Comparison of ENCODE assay signal across 10 mouse cellular contexts in genomic region chr4:126288085-126288666, GRCm38 (mm10). TPM values are rescaled to one million over a fixed set of nuclear protein-coding genes. Genes with fewer than 3 reads are reported as not detected.
A peak's percentile ranks its signal among the peaks of the same experiment; 100 is the strongest.
DNase-seq lines count a peak whose midpoint lies in the region; ATAC-seq and TF ChIP-seq lines count a peak whose summit lies in the region.
"Had no signal": no experiment of that assay in that cellular context is flagged by ENCODE, and none has a peak within 500 bp of the region (broad histone marks: within the 10 kb centered on the region; RNA-seq: fewer than 3 reads in every experiment).

No protein-coding gene starts in this region.

- peak overlapping the region; percentile 72 for H3K4me2 ChIP-seq in kidney, embryonic 16.5 days (replicated peaks; ENCODE audit: low read depth, low read length)
- H3K4me2 ChIP-seq in limb, embryonic 13.5 days (replicated peaks), result peak overlapping the region; percentile 73

- peaks cover 30% of the 10 kb centered on the region for H3K27me3 ChIP-seq in kidney, embryonic 16.5 days (ENCODE audit: insufficient read depth, low read length)
- peaks cover 81% of the 10 kb centered on the region for H3K27me3 ChIP-seq in embryonic facial prominence, embryonic 10.5 days (replicated peaks; ENCODE audit: low read depth, poor library complexity, severe bottlenecking)
- H3K27me3 ChIP-seq in limb, embryonic 13.5 days, result peaks cover 66% of the 10 kb centered on the region

- ATAC-seq in kidney, embryonic 16.5 days (ENCODE audit: low FRiP score, low TSS enrichment), result 0 out of 2 replicates have a peak, but pooled peaks have one; percentile 16
- no peak for ATAC-seq in limb, embryonic 13.5 days (ENCODE audit: low FRiP score, low read depth)

- DNase-seq in kidney, postnatal 36 days, result no peak
- DNase-seq in ES-E14 (ENCODE audit: low read depth, low spot score), result no peak
- no peak for DNase-seq in embryonic facial prominence, embryonic 10.5 days (ENCODE audit: low spot score)
- DNase-seq in T-cell, adult 2 months (ENCODE audit: low spot score), result no peak
- DNase-seq in layer of hippocampus, adult 11-12 months (ENCODE audit: low spot score), result no peak
- DNase-seq: adrenal gland, adult 8-10 months; cerebellum, adult 11-12 months; thymus, postnatal 36 days had no signal

- no peak overlapping the region for H3K9ac ChIP-seq in kidney, embryonic 16.5 days (replicated peaks; ENCODE audit: low read length)
- H3K9ac ChIP-seq in ES-E14 (ENCODE audit: insufficient read depth, low read depth, low read length, poor library complexity, severe bottlenecking), result no peak overlapping the region
- peak overlapping the region; percentile 79; the same call in 1 of the 2 replicates for H3K9ac ChIP-seq in limb, embryonic 13.5 days

- 22% methylated on average over 17 of the region's 17 CpGs for WGBS in kidney, embryonic 16.5 days
- WGBS in embryonic facial prominence, embryonic 10.5 days, result 37% methylated on average over 17 of the region's 17 CpGs
- WGBS in limb, embryonic 13.5 days, result 35% methylated on average over 17 of the region's 17 CpGs

- no peaks in the 10 kb centered on the region for H3K36me3 ChIP-seq in kidney, embryonic 16.5 days (ENCODE audit: insufficient read depth, low read length)
- no peaks in the 10 kb centered on the region for H3K36me3 ChIP-seq in ES-E14 (ENCODE audit: control insufficient read depth, insufficient read depth, low read length, poor library complexity, severe bottlenecking)
- no peaks in the 10 kb centered on the region for H3K36me3 ChIP-seq in embryonic facial prominence, embryonic 10.5 days (replicated peaks)
- 0 out of 2 replicates have a peak, but pooled peaks cover 4% of the 10 kb centered on the region for H3K36me3 ChIP-seq in limb, embryonic 13.5 days

- peaks cover 24% of the 10 kb centered on the region for H3K4me1 ChIP-seq in kidney, embryonic 16.5 days (ENCODE audit: insufficient read depth, low read length)
- H3K4me1 ChIP-seq in ES-E14 (ENCODE audit: control insufficient read depth in 2 of 2, insufficient read depth in 2 of 2, low read length in 2 of 2, poor library complexity in 1 of 2), result peaks cover 2 to 10% of the 10 kb centered on the region in 2 experiments; a peak in 1 of 4 replicates
- H3K4me1 ChIP-seq in embryonic facial prominence, embryonic 10.5 days, result peaks cover 58% of the 10 kb centered on the region
- H3K4me1 ChIP-seq in limb, embryonic 13.5 days, result peaks cover 58% of the 10 kb centered on the region

- no peaks in the 10 kb centered on the region for H3K9me3 ChIP-seq in kidney, embryonic 16.5 days (ENCODE audit: low read length)
- H3K9me3 ChIP-seq in ES-E14 (ENCODE audit: control insufficient read depth, insufficient read depth, low read depth, low read length), result no peaks in the 10 kb centered on the region
- 0 out of 2 replicates have a peak, but pooled peaks cover 7% of the 10 kb centered on the region for H3K9me3 ChIP-seq in embryonic facial prominence, embryonic 10.5 days
- H3K9me3 ChIP-seq in limb, embryonic 13.5 days, result peaks cover 6% of the 10 kb centered on the region; the same call in 1 of the 2 replicates

- H3K4me3 ChIP-seq in kidney, embryonic 16.5 days (ENCODE audit: low read length), result no peak overlapping the region
- H3K4me3 ChIP-seq in ES-E14 (ENCODE audit: insufficient read depth in 1 of 2, low read depth in 1 of 2, low read length in 2 of 2, poor library complexity in 1 of 2, severe bottlenecking in 1 of 2), result peak overlapping the region; percentile 22 to 43; a peak in 2 of 4 replicates
- peak overlapping the region; percentile 59; the same call in 1 of the 2 replicates for H3K4me3 ChIP-seq in embryonic facial prominence, embryonic 10.5 days
- peak overlapping the region; percentile 59 for H3K4me3 ChIP-seq in limb, embryonic 13.5 days

- no peak overlapping the region for H3K27ac ChIP-seq in kidney, embryonic 16.5 days (ENCODE audit: low read length)
- no peak overlapping the region for H3K27ac ChIP-seq in ES-E14 (ENCODE audit: insufficient read depth, low read depth, low read length, poor library complexity, severe bottlenecking)
- 0 out of 2 replicates have a peak overlapping the region, but pooled peaks have one; percentile 21 for H3K27ac ChIP-seq in embryonic facial prominence, embryonic 10.5 days (replicated peaks)
- H3K27ac ChIP-seq in limb, embryonic 13.5 days, result peak overlapping the region; percentile 40; the same call in 1 of the 2 replicates

- in situ Hi-C loops in ES-E14 (cut with MboI; ENCODE audit: low sequenced_read_pairs in 2 of 2, unreplicated experiment in 2 of 2), result no loop called here

TF ChIP-seq in ES-E14, 5 proteins besides CTCF, POLR2A, EP300 and RAD21:
- TF ChIP-seq MAFK (IDR thresholded peaks at IDR 0.05; ENCODE audit: insufficient read depth, low read depth, low read length) (no peak), ZC3H11A (IDR thresholded peaks at IDR 0.05; ENCODE audit: borderline replicate concordance, low read depth, low read length) (no peak), HCFC1 (IDR thresholded peaks at IDR 0.05; ENCODE audit: borderline replicate concordance, insufficient read depth, low read length) (no peak), CHD2 (IDR thresholded peaks at IDR 0.05; ENCODE audit: low read depth, low read length) (no peak), ZNF384 (IDR thresholded peaks at IDR 0.05; ENCODE audit: low read depth, low read length) (no peak)

RNA-seq across cellular contexts. Expression of gene Col8a2, which starts 1.6 kb away (rescaled TPM):
- polyA plus RNA-seq in kidney, embryonic 16.5 days (2015; fragmentation: Nextera tagmentation; extraction: Ambion mirVana), result 11.1 and 11.4 TPM in 2 replicates
- 3.7 and 3.8 TPM in 2 replicates for total RNA-seq in ES-E14 (2012; rRNA removed)
- polyA plus RNA-seq in embryonic facial prominence, embryonic 10.5 days (2016; fragmentation: Nextera tagmentation; extraction: Ambion mirVana), result 7.3 and 11.2 TPM in 2 replicates
- polyA plus RNA-seq in limb, embryonic 13.5 days (2015; fragmentation: Nextera tagmentation; extraction: Ambion mirVana), result 39.8 and 42.7 TPM in 2 replicates

RNA-seq across cellular contexts. Expression of gene Trappc3, which starts 26.1 kb away (rescaled TPM):
- 113 and 120 TPM in 2 replicates for polyA plus RNA-seq in kidney, embryonic 16.5 days (2015; fragmentation: Nextera tagmentation; extraction: Ambion mirVana)
- 54.8 and 54.9 TPM in 2 replicates for total RNA-seq in ES-E14 (2012; rRNA removed)
- 91.8 and 92.3 TPM in 2 replicates for polyA plus RNA-seq in embryonic facial prominence, embryonic 10.5 days (2016; fragmentation: Nextera tagmentation; extraction: Ambion mirVana)
- 124 and 126 TPM in 2 replicates for polyA plus RNA-seq in limb, embryonic 13.5 days (2015; fragmentation: Nextera tagmentation; extraction: Ambion mirVana)

RNA-seq across cellular contexts. Expression of gene Map7d1, which starts 32.0 kb away (rescaled TPM):
- polyA plus RNA-seq in kidney, embryonic 16.5 days (2015; fragmentation: Nextera tagmentation; extraction: Ambion mirVana), result 31.5 and 32.2 TPM in 2 replicates
- total RNA-seq in ES-E14 (2012; rRNA removed), result 20.9 and 27.1 TPM in 2 replicates
- polyA plus RNA-seq in embryonic facial prominence, embryonic 10.5 days (2016; fragmentation: Nextera tagmentation; extraction: Ambion mirVana), result 60.9 and 62.9 TPM in 2 replicates
- polyA plus RNA-seq in limb, embryonic 13.5 days (2015; fragmentation: Nextera tagmentation; extraction: Ambion mirVana), result 46.5 and 49.9 TPM in 2 replicates

RNA-seq across cellular contexts. Expression of gene Adprhl2, which starts 33.3 kb away (rescaled TPM):
- polyA plus RNA-seq in kidney, embryonic 16.5 days (2015; fragmentation: Nextera tagmentation; extraction: Ambion mirVana), result 85.3 and 91.6 TPM in 2 replicates
- total RNA-seq in ES-E14 (2012; rRNA removed), result 50.5 and 56.9 TPM in 2 replicates
- 92.3 and 93.2 TPM in 2 replicates for polyA plus RNA-seq in embryonic facial prominence, embryonic 10.5 days (2016; fragmentation: Nextera tagmentation; extraction: Ambion mirVana)
- 88.6 and 91.5 TPM in 2 replicates for polyA plus RNA-seq in limb, embryonic 13.5 days (2015; fragmentation: Nextera tagmentation; extraction: Ambion mirVana)

RNA-seq across cellular contexts. Expression of gene Tekt2, which starts 37.3 kb away (rescaled TPM):
- polyA plus RNA-seq in kidney, embryonic 16.5 days (2015; fragmentation: Nextera tagmentation; extraction: Ambion mirVana), result 3.9 and 5.5 TPM in 2 replicates
- 1.7 and 2.9 TPM in 2 replicates for total RNA-seq in ES-E14 (2012; rRNA removed)
- 1.4 TPM in 2 replicates for polyA plus RNA-seq in embryonic facial prominence, embryonic 10.5 days (2016; fragmentation: Nextera tagmentation; extraction: Ambion mirVana)
- polyA plus RNA-seq in limb, embryonic 13.5 days (2015; fragmentation: Nextera tagmentation; extraction: Ambion mirVana), result 23.6 TPM in 2 replicates

Comparison
In these comparisons a context has a peak if more than half of its experiments do, and no peak if none do; other contexts are left out.
1. H3K27ac ChIP-seq: peak in embryonic facial prominence, embryonic 10.5 days (single experiment) and limb, embryonic 13.5 days (single experiment); none in kidney, embryonic 16.5 days (single experiment) and ES-E14 (single experiment).